Mouse (Mus musculus) thymus, postnatal 14 days (tissue): ENCODE measurements at regions not wholly inside any gene's neighbourhood (a gene's known extent, or its start where the extent isn't known, plus 50 kb on each side); places are given as distances from the start of the nearest gene placed in this dataset.

Source experiments
- DNase-seq: peaks from one replicate; pipeline ENCODE4 v3.0.0; 2021

GRCm38 (mm10) chr9:51523471-51523870 is 194.8 kb upstream of the 1810046K07Rik start:
- DNase-seq, result no peak

- DNase-seq, result no peak
These were observed 197.2 kb upstream of the 1810046K07Rik start for GRCm38 (mm10) chr9:51525906-51526305.

- DNase-seq, result no peak
These were observed 210.2 kb upstream of the 1810046K07Rik start for GRCm38 (mm10) chr9:51538894-51539293.

- no peak for DNase-seq
These were observed 213.2 kb upstream of the 1810046K07Rik start for GRCm38 (mm10) chr9:51541940-51542339.

- no peak for DNase-seq
These were observed 193.1 kb upstream of the Arhgap20 start for GRCm38 (mm10) chr9:51572040-51572439.

GRCm38 (mm10) chr9:51581601-51582000 is 183.5 kb upstream of the Arhgap20 start:
- DNase-seq, result no peak

- DNase-seq, result no peak
These were observed 171.4 kb upstream of the Arhgap20 start for GRCm38 (mm10) chr9:51593707-51594106.

GRCm38 (mm10) chr9:51598706-51599105 is 166.4 kb upstream of the Arhgap20 start:
- DNase-seq, result no peak

GRCm38 (mm10) chr9:51608158-51608557 is 157.0 kb upstream of the Arhgap20 start:
- no peak for DNase-seq

GRCm38 (mm10) chr9:51608697-51609456 is 156.3 kb upstream of the Arhgap20 start:
- no peak for DNase-seq

- DNase-seq, result no peak
These were observed 139.0 kb upstream of the Arhgap20 start for GRCm38 (mm10) chr9:51626156-51626555.

GRCm38 (mm10) chr9:51636097-51636496 is 129.0 kb upstream of the Arhgap20 start:
- DNase-seq, result no peak

GRCm38 (mm10) chr9:51636559-51637127 is 128.5 kb upstream of the Arhgap20 start:
- no peak for DNase-seq

GRCm38 (mm10) chr9:51637131-51637920 is 127.8 kb upstream of the Arhgap20 start:
- no peak for DNase-seq

- DNase-seq, result no peak
These were observed 123.4 kb upstream of the Arhgap20 start for GRCm38 (mm10) chr9:51641706-51642105.

GRCm38 (mm10) chr9:51645426-51645825 is 119.7 kb upstream of the Arhgap20 start:
- DNase-seq, result no peak

- no peak for DNase-seq
These were observed 111.5 kb upstream of the Arhgap20 start for GRCm38 (mm10) chr9:51653376-51654292.

GRCm38 (mm10) chr9:51654645-51655044 is 110.5 kb upstream of the Arhgap20 start:
- DNase-seq, result no peak

GRCm38 (mm10) chr9:51657796-51658195 is 107.3 kb upstream of the Arhgap20 start:
- DNase-seq, result no peak

GRCm38 (mm10) chr9:51660908-51661874 is 103.9 kb upstream of the Arhgap20 start:
- no peak for DNase-seq

GRCm38 (mm10) chr9:51661911-51662310 is 103.2 kb upstream of the Arhgap20 start:
- no peak for DNase-seq
